Mouse (Mus musculus) liver, embryonic 14.5 days (tissue): ENCODE measurements at regions not wholly inside any gene's neighbourhood (a gene's known extent, or its start where the extent isn't known, plus 50 kb on each side); places are given as distances from the start of the nearest gene placed in this dataset.

Experiments
- ATAC-seq: fragments of 200-750 bp; cut with Nextera tagmentation; 2 replicates; pipeline ENCODE4 v1.8.0; 2017; ENCODE audit warnings: moderate number of reproducible peaks, mild to moderate bottlenecking, moderate library complexity; ENCODE audit not compliant: insufficient read depth
- DNase-seq, 3 experiments: peaks; one replicate each; pipeline ENCODE4 v3.0.0-alpha.2; 2012 to 2013; ENCODE audit warnings: low read depth in 3 of 3, low spot score in 3 of 3
- H3K27ac ChIP-seq: fragments of 300-500 bp; sonication (generic); 2 replicates; pipeline ENCODE4 v1.5.1; 2014; ENCODE audit warnings: moderate library complexity, mild to moderate bottlenecking, control low read depth, inconsistent platforms
- H3K27me3 ChIP-seq: fragments of 300-500 bp; sonication (generic); 2 replicates; pipeline ENCODE4 v1.6.1; 2014; ENCODE audit warnings: mild to moderate bottlenecking, low read length, moderate library complexity; ENCODE audit not compliant: control insufficient read depth, insufficient read depth
- H3K36me3 ChIP-seq: fragments of 300-500 bp; sonication (generic); replicated peaks from 2 replicates; pipeline ENCODE4 v1.6.1; 2014; ENCODE audit warnings: low read depth; ENCODE audit not compliant: control insufficient read depth, insufficient read depth
- H3K4me1 ChIP-seq, 2 experiments: fragments of 200-500 bp in 1 of 2; fragments of 300-500 bp in 1 of 2; sonication (generic) in 1 of 2; replicated peaks; 2 replicates each; pipeline ENCODE4 v1.6.1; 2012 to 2014; ENCODE audit warnings: antibody characterized with exemption in 1 of 2, inconsistent platforms in 1 of 2, low read length in 1 of 2; ENCODE audit not compliant: control insufficient read depth in 2 of 2, insufficient read depth in 2 of 2
- H3K4me2 ChIP-seq: fragments of 300-500 bp; sonication (generic); 2 replicates; pipeline ENCODE4 v1.6.1; 2014; ENCODE audit warnings: low read depth, mild to moderate bottlenecking, control low read depth, moderate library complexity
- H3K4me3 ChIP-seq, 2 experiments: fragments of 200-500 bp in 1 of 2; fragments of 300-500 bp in 1 of 2; sonication (generic) in 1 of 2; 2 replicates each; pipeline ENCODE4 v1.5.1; 2012 to 2014; ENCODE audit warnings: low read depth in 2 of 2, low read length in 2 of 2, mild to moderate bottlenecking in 2 of 2, control low read depth in 1 of 2, inconsistent platforms in 1 of 2, moderate library complexity in 1 of 2; ENCODE audit not compliant: insufficient read depth in 1 of 2
- H3K9ac ChIP-seq: fragments of 300-500 bp; sonication (generic); replicated peaks from 2 replicates; pipeline ENCODE4 v1.6.1; 2014; ENCODE audit warnings: mild to moderate bottlenecking, control low read depth, moderate library complexity
- H3K9me3 ChIP-seq: fragments of 300-500 bp; sonication (generic); 2 replicates; pipeline ENCODE4 v1.6.1; 2016; ENCODE audit warnings: low read length, mixed read lengths; ENCODE audit not compliant: control insufficient read depth
- CTCF ChIP-seq: IDR thresholded peaks from 2 replicates; pipeline ENCODE4 v1.5.1; 2016; ENCODE audit warnings: antibody characterized with exemption, low read depth, control low read depth
- EP300 ChIP-seq: IDR thresholded peaks from 2 replicates; pipeline ENCODE4 v1.6.1; 2016; ENCODE audit warnings: antibody characterized with exemption, low read depth
- WGBS: fragments of 180-500 bp; shearing (Covaris S2); extraction: QIAGEN DNeasy Blood & Tissue Kit; methylation state at CpG from one replicate; pipeline ENCODE4 v1.1.7; 2014; ENCODE audit not compliant: insufficient replicate concordance; 5-methylcytosine and 5-hydroxymethylcytosine counted together

GRCm38 (mm10) chr15:60089921-60090320, 73.5 kb upstream of the 4933412E24Rik start:
- no peak for ATAC-seq
- no peak overlapping the region for H3K9ac ChIP-seq
- H3K4me3 ChIP-seq, result no peak overlapping the region
- no peaks in the 10 kb centered on the region for H3K27me3 ChIP-seq
- H3K27ac ChIP-seq, result no peak overlapping the region
- TF ChIP-seq CTCF (no peak), EP300 (no peak)
- WGBS, result 72% methylated on average over 5 of the region's 5 CpGs
- H3K36me3 ChIP-seq, result no peaks in the 10 kb centered on the region
- H3K4me2 ChIP-seq, result no peak overlapping the region
- H3K4me1 ChIP-seq, result no peaks in the 10 kb centered on the region
- DNase-seq, result no peak
- H3K9me3 ChIP-seq, result no peaks in the 10 kb centered on the region

DNA sequence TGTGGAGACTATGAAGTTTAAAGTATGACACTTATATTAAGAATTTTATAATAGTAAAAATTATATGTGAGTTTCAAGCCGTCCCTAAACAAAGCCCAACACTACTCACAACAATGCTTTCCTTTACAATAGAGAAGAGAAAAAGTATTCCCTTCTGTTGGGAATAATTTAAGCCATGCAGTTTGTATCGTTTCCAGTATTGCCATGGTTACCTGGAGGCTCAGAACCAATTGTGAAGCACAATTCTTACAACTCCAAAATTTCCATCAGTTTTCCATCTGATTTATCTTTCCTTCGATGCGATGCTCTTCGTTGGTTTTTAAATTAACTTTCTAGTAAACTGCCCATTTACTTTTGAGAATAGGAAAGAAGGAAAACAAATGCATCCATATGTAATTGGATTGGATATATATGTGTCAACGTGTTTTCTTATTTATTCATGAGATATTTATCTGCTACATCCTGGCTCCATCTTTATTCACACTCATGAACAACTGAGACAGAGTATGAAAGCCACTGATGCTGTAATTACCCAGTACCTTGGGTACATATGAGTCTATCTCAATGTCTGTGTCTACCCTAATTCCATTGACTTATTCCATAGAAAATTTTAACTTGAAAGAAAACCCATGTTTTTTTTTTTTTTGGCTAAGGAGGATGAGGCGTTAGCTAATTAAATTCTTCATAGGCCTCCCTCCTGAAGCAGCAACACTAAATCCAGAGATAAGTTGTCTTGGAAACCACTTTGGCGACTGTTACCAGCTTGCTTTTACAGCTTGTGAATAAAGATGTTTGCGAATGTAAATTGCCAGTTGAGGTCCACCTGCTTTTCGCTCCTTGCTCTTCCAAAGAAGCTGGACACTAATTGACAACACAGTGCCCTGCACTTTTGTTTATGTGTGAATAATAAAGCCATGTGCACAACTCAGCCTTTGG, 72.8 kb upstream of the 4933412E24Rik start:
- Histone ChIP-seq H3K9me3 (no peaks in the 10 kb centered on the region), H3K27ac (no peak overlapping the region), H3K9ac (no peak overlapping the region), H3K4me2 (no peak overlapping the region), H3K36me3 (no peaks in the 10 kb centered on the region), H3K27me3 (no peaks in the 10 kb centered on the region), H3K4me3 (no peak overlapping the region), H3K4me1 (no peaks in the 10 kb centered on the region)
- DNase-seq (no peak), ATAC-seq (no peak)
- TF ChIP-seq CTCF, result no peak
- TF ChIP-seq EP300, result no peak
- 59% methylated on average over 10 of the region's 10 CpGs for WGBS
